Mouse (Mus musculus) spleen, adult 2 months (tissue): ENCODE data around the gene Kmt2a.

Source experiments
- CTCF ChIP-seq: fragments of 200-500 bp; IDR thresholded peaks from 2 replicates; pipeline ENCODE4 v1.5.1; 2011; ENCODE audit warnings: mild to moderate bottlenecking, inconsistent platforms; ENCODE audit not compliant: insufficient read depth, insufficient read length, insufficient replicate concordance; ENCODE audit errors: extremely low read depth
- POLR2A ChIP-seq: fragments of 200-500 bp; IDR thresholded peaks from 2 replicates; pipeline ENCODE4 v1.6.1; 2011; ENCODE audit warnings: low read depth, low read length, inconsistent platforms

- no peak for TF ChIP-seq CTCF
- no peak for TF ChIP-seq POLR2A
Measured at GRCm38 (mm10) chr9:44810316-44810715, 70.8 kb downstream of the Kmt2a start.
